Mouse (Mus musculus) left cerebral cortex, postnatal 10 days (tissue): Measurements from ENCODE around the gene Dram1. TPM values are rescaled to one million over a fixed set of nuclear protein-coding genes. Genes with fewer than 3 reads are reported as not detected.

ENCODE experiments used
- DNase-seq, 2 experiments: peaks; one replicate each; pipeline ENCODE4 v3.0.0; 2021 to 2022; ENCODE audit warnings: low spot score in 2 of 2, mixed read lengths in 1 of 2; ENCODE audit errors: extremely low spot score in 1 of 2
- intact Hi-C: fragments of 180-260 bp; cut with DNase I; formaldehyde crosslinking; loops from one replicate; pipeline ENCODE4 v1.15.1; 2025
- total RNA-seq, 2 experiments: library from RNA; stranded (reverse); gene quantifications; 2 replicates each; pipeline ENCODE4 v1.2.3; 2021

Gene Dram1
- 1 to 10 TPM in 1 of 2 experiments, under 1 TPM in 1; 0.94 to 1.6 TPM for total RNA-seq

DNA sequence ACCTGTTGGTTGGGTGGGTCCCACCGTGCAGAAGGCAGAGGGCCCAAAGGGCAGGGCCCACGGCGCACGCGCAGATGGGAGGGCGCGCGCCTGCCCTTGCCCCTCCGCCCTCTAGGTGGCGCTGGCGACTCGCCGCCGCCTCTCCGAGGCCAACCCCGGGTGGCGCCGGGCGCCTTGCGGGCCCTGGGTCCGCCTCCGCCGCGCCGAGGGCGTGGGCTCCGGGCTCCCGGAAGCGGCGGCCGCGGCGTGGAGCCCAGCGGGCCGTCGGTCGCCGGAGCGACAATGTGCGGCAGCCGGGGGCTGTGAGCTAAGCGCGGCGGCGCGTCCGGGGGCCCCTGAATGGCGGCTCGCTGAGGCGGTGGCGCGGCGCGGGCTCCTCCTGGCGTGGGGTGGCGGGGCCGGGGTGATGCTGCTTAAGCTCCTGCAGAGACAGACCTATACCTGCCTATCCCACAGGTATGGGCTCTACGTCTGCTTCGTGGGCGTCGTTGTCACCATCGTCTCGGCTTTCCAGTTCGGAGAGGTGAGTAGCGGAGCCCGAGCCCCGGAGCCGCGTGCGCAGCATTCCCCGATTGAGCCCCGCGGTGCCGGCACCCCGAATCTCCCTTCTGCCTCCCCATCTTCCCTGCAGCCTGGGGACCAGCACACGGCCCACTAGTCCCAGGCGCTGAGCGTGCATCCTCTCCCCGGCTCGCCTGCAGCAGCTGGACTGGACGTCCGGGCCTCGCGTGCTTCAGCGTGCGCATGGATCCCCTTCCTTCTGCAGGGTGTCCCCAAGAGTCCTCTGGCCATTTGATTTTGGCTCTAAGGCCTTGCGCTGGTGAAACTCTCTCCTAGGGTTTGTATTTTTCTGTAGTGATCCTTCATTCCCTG, at the start of gene Dram1, which contains the start of gene Gnptab:
TSS of gene Dram1 (minus strand) at position 68 of the 873 bp plus-strand sequence.
TSS of gene Gnptab (plus strand) at position 120 of the 873 bp plus-strand sequence.
- intact Hi-C loops: loop anchor here (5.0 kb wide), 1 partner anchor 348 kb away; no protein-coding TSS in a partner anchor
- peak; percentile 73 to 87 for DNase-seq

- intact Hi-C loops: loop anchor here (10.0 kb wide), 1 partner anchor 873 kb away; no protein-coding TSS in a partner anchor
- no peak for DNase-seq
Measured at GRCm38 (mm10) chr10:88427998-88428397, 49.1 kb upstream of the Dram1 start.

GRCm38 (mm10) chr10:88426896-88427295, 48.0 kb upstream of the Dram1 start:
- DNase-seq: no peak
- intact Hi-C loops: loop anchor here (1.0 to 10.0 kb wide), 2 partner anchors 49 to 872 kb away; no protein-coding TSS in a partner anchor

- DNase-seq: peak; percentile 57 to 66
- intact Hi-C loops: loop anchor here (1.0 to 10.0 kb wide), 2 partner anchors 48 to 871 kb away; no protein-coding TSS in a partner anchor
Measured at GRCm38 (mm10) chr10:88426158-88426816, 47.4 kb upstream of the Dram1 start.

- DNase-seq: no peak
- intact Hi-C loops: loop anchor here (10.0 kb wide), 1 partner anchor 866 kb away; no protein-coding TSS in a partner anchor
Measured at GRCm38 (mm10) chr10:88420655-88421435, 42.0 kb upstream of the Dram1 start.

DNA sequence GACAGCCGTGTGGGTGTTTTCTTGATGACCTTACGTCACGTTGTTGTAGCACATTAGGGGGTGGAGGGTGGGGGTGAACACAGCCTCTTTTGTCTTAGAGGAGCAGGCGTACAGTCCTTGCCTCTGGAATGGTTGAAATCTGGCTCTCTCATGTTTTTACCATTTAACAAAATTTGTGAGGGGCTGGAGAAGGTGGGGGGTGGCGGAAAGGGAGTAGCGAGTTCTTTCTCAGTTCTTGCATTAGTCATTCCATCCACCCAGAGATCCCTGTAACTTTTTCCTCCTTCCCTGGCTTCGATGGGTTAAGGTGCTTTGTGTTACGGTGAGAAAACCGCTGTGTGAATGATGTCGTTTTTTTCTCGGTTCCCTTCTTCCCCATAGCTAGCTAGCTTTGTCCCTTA, 41.3 kb upstream of the Dram1 start:
- no peak for DNase-seq
- intact Hi-C loops: loop anchor here (10.0 kb wide), 1 partner anchor 865 kb away; no protein-coding TSS in a partner anchor

- intact Hi-C loops: no loop called here
- DNase-seq: no peak
Measured at GRCm38 (mm10) chr10:88417686-88418085, 38.8 kb upstream of the Dram1 start.

DNA sequence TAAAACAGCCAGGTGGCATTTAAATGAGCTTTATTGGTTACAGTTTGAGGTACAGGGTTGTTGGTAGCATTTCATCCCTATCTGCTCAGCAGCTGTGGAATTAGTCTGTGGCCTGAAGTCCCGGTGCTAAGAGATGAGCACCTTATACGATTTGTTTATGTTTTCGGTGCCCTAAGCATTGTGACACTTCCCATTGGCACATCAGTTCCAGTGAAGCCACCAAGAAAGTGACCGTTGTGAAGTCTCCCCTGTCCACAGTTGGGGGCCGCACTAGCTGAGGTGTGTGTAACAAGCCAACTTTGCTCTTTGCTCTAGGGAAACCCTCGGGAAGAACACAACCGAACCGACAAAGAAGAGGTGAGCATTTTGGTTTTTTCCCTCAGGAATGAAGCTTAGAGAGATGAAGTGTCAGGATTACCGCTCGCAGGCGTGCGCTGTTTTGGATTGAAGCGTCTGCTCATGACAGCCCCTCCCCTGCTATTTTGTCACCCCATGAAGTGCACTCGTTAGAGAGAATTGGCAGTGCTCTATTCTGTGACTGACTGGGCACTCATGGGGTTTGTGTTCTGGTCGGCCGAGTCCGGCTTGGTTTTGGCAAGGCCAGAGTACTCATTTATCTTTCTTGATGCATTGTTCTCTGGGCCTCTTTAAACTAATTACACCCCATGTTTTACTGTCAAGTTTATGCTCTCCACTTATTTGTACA, 33.6 kb upstream of the Dram1 start:
- DNase-seq: no peak
- intact Hi-C loops: no loop called here

DNA sequence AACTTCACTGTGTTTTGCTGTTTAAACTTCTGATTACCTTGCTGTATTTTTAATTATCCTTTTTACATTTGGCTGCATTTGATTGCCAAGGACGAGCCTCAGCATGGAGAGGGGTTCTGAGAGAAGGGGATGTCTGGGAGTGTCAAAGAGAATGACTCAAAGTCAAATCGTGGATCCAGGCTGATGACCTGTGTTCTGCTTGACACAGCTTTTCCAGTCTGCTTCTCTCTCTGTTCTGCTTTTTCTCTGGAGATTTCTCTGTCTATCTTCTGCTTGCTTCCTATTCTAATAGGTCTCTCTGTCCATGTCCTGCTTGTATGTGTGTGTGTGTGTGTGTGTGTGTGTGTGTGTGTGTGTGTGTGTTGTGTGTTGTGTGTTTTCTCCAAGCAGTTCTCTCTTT, 30.9 kb upstream of the Dram1 start:
- DNase-seq: no peak
- intact Hi-C loops: no loop called here

DNA sequence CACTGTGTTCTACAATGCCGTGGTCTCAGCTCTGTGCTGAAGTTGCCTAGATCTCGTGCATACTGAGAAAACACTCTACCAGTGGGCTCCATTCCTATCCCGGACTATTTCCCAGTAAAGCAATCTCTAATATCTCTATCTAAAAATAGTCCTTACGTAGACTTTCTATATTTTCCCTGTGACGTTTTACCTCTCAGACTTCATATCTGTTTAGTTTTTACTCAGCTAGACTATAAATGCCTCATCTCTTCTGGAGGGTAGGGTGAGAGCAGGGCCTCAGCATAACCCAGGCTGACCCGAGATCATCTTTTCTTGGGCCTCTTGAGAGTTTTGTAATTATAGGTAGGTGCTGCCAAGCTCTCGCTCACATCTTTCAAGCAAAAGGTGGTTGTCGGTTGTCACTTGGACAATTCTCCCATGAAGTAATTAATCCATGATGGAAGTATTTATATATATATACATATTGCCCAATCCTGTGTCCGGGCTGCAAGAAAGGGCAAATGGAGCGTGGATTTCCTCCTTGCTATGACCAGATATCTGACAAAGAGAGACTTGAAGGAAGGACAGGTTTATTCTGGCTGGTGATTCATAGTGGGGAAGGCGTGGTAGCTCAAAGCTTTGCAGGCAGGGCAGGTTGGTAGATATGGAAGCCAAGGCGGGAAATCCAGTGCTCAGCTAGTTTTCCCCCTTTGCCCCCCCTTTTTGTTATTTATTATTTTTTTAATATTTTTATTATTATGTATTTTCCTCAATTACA, 29.2 kb upstream of the Dram1 start:
- intact Hi-C loops: no loop called here
- no peak for DNase-seq

DNA sequence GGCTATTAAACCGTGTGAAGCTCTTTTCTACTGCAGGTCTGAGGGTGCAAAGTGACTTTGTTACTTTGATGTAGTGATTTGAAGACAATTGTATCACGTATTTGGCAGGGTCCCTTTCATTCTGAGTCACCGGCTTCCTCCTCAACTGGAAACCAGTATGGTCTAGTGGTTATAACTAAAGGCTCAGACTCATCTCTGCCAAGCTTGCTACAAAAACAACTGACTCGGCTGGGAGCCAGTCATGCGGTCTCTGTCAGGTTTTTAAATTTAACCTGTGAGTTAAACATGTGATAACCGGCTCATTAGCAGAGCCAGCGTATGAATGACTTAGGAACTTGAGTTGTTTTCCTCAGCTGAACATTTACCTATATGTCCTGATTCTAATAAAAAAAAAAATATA, 26.9 kb upstream of the Dram1 start:
- intact Hi-C loops: no loop called here
- DNase-seq: no peak

DNA sequence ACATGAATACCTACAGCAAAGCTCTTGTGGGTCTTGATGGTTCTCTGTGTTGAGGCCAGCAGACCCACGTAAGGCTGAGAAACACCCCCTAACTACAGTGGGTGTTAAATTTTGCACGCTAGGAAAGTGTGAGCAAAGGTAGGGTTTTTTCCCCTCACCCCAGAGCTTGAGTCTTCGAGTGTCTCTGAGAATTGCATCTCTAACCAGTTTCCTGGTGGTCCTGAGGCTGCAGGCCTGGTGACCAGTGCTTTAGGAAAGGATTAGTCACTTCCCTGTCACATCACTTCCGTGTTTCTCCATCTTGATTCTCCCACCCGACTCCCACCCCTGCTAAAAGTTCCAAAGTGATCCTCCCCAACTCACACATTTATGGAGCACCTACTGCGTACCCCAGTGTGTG, 25.3 kb upstream of the Dram1 start:
- no peak for DNase-seq
- intact Hi-C loops: no loop called here

- DNase-seq: no peak
- intact Hi-C loops: no loop called here
Measured at GRCm38 (mm10) chr10:88403021-88403420, 24.1 kb upstream of the Dram1 start.

DNA sequence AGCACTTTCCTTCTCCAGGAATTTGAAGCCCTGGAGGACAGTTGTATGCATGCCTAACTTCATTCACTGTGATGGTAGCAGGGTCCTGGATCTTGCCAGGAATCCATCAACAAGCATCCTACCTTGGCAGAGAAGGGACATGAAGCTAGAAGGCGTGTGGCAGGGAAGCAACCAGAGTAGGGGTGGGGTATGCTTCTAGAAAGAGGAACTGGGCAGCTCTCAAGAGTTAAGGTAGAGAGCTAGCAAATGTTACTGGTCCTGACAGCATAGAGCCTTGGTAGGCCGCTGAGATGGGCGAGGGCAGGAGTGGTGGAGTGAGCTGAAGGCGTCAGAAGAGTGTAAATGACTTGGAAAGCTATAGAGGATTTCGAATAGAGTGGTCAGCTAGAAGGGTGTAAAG, 20.4 kb upstream of the Dram1 start:
- intact Hi-C loops: loop anchor here (10.0 kb wide), 1 partner anchor 1836 kb away; no protein-coding TSS in a partner anchor
- no peak for DNase-seq

DNA sequence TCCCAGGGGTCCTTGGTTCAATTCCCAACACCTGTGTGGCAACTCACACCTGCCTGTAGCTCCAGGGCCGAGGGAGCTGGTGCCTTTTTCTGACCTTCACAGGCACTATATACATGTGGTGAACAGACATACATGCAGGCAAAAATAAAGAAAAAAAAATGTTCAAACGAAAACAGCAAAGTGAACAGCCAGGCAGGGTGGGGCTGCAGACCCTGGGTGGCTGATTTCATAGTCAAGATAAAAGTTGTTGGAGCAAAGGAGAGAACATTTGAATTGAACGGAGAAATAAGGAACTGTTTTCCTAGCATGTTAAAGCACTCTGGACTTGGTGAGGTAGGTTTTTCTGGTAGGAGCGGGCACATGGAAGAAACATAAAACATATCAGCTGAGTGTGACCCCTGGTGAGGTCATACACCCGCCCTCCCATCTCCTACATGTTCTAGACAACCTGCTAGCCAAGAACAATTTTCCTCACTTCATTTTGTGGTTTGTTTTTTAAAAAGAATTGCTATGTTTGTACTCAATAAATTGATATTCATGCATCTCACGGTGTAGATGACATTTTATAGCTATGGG, 19.9 kb upstream of the Dram1 start:
- no peak for DNase-seq
- intact Hi-C loops: loop anchor here (10.0 kb wide), 1 partner anchor 1836 kb away; no protein-coding TSS in a partner anchor

DNA sequence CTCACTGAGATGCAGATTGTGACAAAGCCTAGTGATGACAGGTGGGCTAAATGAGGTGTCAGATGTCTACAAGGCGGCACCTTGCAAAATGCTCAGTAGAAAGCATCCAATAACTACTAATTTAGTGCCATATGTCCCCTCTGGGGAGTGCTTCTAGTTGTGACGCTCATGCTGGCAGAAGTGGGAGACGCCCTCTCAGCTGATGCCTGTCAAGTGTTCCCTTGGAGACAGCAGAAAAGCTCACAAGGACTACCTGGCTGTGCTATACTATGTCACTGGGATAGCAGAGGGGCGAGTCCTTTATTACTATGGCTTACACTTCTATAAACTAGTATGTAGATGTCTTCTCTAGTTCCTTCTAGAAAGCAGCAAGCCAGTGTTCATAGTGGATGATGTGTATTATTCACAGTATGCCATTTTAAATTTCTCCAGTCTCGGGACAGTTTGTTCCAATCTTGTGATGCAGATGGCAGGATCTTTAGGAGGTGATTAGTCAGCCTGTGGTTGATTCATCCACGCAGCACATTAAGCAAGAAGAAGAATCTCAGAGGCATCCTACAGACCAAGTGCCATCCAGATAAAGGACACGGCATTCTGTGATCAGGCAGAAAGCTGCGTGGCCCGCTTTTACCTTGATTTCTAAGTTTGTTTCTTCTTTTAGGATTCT, 13.4 kb upstream of the Dram1 start:
- intact Hi-C loops: loop anchor here (10.0 kb wide), 1 partner anchor 1842 kb away; no protein-coding TSS in a partner anchor
- no peak for DNase-seq

DNA sequence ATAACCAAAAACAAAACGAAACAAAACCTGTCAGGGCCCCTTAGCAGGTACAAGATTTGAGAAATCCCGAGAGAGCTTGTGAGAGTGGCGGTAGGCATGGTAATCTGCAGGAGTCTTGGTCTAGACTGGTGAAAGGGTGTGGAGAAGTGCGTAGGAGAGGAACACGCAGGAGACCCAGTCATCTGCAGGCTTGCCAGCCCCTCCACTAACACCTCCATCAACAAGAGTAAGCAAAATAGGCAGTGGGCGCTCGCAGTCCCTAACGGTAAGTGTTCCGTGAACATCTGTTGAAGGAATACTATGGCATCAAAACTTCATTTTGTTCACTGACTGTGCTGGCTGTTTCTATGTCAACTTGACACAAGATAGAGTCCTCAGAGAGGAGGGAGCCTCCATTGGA, 12.6 kb upstream of the Dram1 start:
- no peak for DNase-seq
- intact Hi-C loops: loop anchor here (10.0 kb wide), 1 partner anchor 1843 kb away; no protein-coding TSS in a partner anchor
